Mouse (Mus musculus): ENCODE data around the gene Mef2c.

The Mef2c gene

DNA sequence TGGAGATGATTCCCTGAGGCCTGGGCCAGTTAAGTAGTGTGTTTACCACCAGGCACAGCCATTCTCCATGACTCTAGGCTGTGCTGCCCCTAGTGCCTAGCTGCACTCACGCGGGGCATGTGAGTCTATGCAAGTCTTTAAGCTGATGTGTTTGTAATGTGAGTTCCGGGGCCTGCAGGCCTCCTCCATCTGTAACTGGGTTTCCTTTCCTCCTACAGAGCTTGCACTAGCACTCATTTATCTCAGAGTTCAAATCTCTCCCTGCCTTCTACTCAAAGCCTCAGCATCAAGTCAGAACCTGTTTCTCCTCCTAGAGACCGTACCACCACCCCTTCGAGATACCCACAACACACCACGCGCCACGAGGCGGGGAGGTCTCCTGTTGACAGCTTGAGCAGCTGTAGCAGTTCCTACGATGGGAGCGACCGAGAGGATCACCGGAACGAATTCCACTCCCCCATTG is 158.3 kb downstream of the Mef2c start:
- DNase-seq (ENCODE audit: low spot score), result no peak

- no peak for DNase-seq (ENCODE audit: low spot score)
Observed at GRCm38 (mm10) chr13:83666179-83666578, 162.3 kb downstream of the Mef2c start.

GRCm38 (mm10) chr13:83667051-83667450 is 163.2 kb downstream of the Mef2c start:
- no peak for DNase-seq (ENCODE audit: low spot score)

- DNase-seq (ENCODE audit: low spot score), result no peak
Observed at GRCm38 (mm10) chr13:83707611-83708010, 203.8 kb downstream of the Mef2c start.

- no peak for DNase-seq (ENCODE audit: low spot score)
Observed at GRCm38 (mm10) chr13:83712778-83713380, 209.0 kb downstream of the Mef2c start.

- DNase-seq (ENCODE audit: low spot score), result no peak
Observed at GRCm38 (mm10) chr13:83713661-83714291, 209.9 kb downstream of the Mef2c start.

DNA sequence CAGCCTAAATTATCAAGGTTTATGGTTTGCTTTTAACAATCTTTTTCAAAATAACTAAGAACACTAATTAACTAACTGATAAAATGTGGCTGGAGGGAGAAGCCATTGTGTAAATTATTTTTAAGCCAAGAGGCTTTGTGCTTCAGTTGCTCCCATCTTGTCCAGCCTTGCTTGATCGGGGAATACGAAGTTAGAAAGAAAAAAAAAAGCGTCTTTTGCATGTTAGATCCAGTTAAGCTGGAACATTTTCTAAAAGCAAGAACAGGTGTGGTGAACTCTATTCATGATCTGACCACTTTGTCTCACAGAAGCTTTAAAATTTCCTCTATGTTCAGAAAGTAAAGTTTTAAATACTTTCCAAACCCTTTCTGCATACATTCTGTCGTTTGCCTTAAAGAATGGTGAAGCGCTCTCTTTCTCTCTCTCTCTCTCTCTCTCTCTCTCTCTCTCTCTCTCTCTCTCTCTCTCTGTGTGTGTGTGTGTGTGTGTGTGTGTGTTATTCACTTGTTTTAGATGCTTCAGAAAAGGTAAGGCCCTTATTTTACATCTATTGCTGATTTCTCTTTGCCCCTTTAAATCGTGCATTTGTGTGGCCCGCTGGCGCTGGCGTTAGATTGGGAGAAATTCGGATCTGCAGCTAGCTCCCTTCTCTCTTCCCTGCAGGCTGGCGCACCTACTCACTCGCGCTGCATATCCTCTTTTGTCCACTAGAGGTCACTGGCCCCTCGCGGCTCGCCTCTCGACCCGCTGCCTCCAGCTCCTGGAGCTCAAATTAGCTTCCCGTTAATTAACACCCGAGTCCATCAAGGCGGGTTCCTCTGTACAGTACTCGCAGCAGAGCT is 210.9 kb downstream of the Mef2c start:
- DNase-seq (ENCODE audit: low spot score), result peak; percentile 37

DNA sequence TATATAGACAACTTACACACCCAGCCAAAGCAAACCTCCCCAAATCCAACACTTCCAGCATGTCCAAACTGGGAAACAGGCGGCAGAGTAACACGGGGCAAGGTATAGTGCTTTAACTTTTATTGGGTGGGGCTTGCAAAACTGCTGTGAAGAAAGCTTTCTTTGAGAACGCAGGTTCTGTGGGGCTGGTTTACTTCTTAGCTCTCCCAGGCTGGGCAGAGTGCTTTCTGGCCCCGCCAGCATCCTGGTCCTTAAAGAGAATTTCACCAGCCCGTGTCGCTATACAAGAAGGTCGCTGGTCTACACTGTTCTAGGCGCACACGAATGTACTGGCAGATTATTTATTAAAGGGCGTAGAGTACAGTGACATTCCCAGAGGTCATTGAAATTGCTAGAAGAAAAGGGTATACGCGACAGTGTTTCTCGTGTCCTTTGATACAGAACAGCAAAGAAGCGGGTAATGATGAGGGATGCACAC is 211.5 kb downstream of the Mef2c start:
- DNase-seq (ENCODE audit: low spot score), result no peak

DNA sequence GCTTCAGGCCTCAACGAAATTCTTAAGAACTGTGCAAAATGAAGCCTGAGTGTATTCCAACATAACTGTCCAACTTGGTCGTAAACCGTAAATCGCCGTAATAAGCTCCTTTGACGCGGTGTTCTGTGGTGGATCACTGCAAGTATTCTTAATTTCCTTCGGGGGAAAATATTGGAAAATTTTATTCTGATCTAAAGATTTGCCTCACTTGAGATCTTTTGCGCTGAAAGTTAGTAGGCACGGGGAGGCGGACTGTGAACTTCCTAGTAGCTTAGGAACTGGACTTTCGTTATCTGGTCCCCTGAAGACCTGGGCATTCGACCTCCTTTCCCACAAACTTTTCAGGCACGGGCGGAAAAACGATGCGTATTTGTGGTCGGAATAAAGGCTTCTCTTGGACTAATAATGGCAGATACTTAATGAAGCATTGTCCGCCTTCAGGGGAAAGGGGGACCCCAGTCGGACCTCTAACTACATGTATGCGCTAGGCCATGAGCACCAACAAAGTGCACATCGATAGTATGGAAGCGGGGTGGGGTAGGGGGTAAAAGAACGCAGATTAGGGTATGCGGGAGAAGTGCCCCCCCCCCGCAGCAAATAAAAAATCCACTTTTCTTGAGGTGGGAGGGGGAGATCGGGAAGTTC is 212.3 kb downstream of the Mef2c start:
- no peak for DNase-seq (ENCODE audit: low spot score)
